Mouse (Mus musculus) cerebellum, postnatal 4 days (tissue): ENCODE data around the gene Sez6l.
A peak's percentile ranks its signal among the peaks of the same experiment; 100 is the strongest.

Experiments used
- DNase-seq, 2 experiments: peaks; one replicate each; pipeline ENCODE4 v3.0.0; 2022; ENCODE audit warnings: low spot score in 2 of 2, mixed read lengths in 1 of 2

Gene Sez6l

DNA sequence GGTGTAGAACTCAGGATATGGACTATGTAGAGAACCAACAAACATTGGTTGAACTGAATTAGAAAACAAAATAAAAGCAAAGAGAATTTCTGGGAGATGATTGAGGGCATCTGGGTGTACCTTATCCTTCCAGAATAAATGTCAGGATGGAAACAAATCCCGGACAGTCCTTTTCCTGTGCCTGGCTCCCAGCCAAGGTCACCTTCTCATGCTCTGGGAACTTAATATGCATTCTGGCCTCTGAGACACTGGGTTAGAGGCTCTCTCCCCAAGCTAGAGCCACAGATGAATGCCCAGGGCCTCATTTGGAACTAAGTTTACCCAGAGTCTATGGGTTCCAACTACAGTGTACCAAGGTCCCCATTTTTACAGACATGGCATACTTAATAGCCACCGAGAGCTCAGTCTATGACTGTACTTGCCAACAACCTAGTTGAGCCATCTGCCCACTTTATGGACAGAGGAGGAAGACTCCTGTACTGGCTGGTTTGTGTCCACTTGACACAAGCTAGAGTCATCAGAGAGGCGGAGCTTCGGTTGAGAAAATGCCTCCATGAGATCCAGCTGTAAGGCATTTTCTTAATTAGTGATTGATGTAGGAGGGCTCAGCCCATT, 7.3 kb upstream of the Sez6l start:
- no peak for DNase-seq

DNA sequence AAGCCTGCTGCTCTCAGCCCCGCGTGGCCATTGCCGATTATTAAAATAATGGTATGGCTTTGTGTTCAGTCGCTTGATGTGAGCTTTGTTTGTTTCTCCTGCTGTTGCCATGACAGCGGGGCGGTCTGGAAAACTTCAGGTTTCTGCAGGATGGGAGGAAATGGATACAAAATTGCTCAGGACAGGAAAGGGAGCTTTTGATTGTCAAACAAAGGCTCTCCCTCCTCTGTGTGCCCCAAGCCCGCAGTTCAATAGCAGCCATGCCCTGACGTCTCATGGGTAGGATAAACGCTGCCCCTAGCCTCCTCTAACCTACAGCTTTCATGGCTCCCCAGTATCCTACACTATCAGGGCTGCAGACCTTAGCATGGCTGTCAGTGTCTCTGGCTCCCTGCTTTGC, 6.3 kb upstream of the Sez6l start:
- no peak for DNase-seq

DNA sequence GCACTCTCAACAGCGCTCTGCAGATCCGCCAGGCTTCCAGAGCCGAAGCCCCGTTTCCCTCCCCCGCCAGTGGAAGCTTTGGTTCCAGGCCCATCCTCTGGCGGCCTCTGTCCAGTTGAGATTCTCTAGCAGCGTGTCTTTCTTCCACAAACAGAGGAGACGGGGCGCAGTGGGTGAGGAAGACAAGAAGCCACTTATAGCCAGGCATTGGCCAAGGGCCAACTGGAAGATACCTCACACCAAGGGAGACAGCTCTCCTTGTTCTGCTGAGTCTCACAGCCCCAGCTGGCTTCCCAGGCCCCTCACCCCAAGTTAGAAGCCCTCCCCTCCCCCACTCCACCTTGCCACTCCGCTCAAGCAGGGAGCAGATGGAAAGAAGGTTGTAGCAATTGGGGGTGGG, 765 bp upstream of the Sez6l start:
- peak; percentile 43 to 79 for DNase-seq

- DNase-seq = peak in 1 of 2 experiments; percentile 69
Measured at GRCm38 (mm10) chr5:112576361-112576992, 508 bp downstream of the Sez6l start.

- DNase-seq = peak in 1 of 2 experiments; percentile 40
Measured at GRCm38 (mm10) chr5:112575151-112575915, 1.7 kb downstream of the Sez6l start.

DNA sequence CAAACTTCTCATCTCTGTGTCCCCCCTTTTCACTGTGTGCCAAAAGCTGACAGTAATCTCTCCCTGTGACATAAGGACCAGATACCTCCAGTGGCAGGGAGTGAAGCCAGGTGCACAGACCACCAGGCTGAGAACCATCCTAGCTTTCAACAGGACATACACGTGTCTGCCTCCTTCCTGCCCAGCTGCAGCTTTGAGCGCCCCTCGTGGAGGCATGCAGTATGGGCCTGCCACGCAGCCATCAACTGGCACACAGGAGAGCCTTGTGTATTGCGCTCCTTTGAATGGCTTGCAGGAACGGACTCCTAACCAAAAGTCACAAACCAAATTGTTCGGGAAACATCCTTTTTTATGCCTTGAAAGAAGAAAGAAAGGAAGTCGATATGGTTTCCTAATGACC, 3.1 kb downstream of the Sez6l start:
- DNase-seq = peak; percentile 76 to 90

GRCm38 (mm10) chr5:112572217-112572616, 4.8 kb downstream of the Sez6l start:
- DNase-seq = no peak

GRCm38 (mm10) chr5:112565489-112565888, 11.5 kb downstream of the Sez6l start:
- no peak for DNase-seq

GRCm38 (mm10) chr5:112565083-112565482, 11.9 kb downstream of the Sez6l start:
- DNase-seq = no peak

DNA sequence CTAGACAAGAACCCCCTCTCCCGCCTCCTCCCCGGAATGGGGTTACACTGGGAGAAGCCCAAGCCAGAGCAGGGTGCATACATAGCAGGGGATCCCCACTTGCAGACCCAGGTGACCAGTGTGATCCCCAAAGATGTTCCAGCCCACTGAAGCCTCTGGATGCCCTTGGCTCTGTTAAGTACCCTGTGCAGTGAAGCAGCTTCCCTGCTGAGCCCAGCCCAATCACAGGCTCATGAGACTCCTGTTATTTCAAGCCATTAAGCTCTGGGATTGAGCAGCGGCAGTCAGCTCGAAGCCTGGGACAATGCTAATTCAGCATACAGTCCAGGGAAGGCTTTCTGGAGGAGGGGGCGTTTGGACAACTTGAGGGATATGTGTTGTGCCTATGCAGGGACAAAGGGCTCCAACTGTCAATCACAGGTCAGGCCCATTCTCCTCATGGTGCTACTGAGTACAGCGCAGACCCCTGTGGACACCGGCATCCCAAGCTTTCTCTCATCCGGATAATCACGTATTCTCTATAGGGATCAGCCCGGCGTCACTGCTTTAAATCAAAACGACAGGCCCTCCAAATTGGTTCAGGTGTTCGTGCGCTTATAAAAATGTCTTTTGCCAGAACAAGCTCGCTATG, 16.0 kb downstream of the Sez6l start:
- DNase-seq = no peak

- no peak for DNase-seq
Measured at GRCm38 (mm10) chr5:112560139-112560538, 16.8 kb downstream of the Sez6l start.

DNA sequence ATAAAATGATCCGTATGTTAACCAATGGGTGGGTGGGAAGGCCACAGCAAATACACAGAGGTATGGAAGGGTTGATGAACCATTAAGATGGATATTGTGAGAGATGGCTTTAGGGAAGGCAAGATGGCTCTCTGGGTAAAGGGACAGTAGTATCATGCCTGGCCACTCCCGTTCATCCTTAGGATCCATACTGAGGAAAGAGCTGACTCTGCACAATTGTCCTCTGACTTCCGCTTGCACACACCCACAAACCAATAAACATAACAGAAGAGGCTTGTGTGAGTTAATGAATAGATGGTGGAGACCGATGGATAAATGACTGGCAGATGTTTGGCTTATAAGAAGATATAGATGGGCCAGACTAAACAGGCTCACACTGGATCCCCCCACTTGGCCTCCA, 19.6 kb downstream of the Sez6l start:
- no peak for DNase-seq

DNA sequence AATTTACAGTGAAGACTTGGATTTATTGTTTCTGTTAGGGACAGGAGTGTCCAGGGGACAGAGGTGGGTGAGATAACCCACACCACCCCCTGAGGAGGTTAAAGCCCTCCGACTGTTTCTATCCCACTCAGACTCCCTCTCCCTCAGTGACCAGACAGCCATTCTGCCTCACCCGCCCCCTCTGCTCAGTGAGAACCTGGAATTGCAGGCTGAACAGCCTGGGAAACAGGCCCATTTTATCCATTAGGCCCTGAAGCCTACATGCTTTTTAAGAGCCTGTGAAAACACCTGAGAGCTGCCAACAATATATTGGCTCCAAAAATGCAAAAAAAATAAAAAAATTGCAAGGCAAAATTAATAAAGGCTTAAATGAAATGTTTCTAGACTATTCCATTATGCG, 20.3 kb downstream of the Sez6l start:
- no peak for DNase-seq

GRCm38 (mm10) chr5:112554508-112554907, 22.5 kb downstream of the Sez6l start:
- DNase-seq = no peak

DNA sequence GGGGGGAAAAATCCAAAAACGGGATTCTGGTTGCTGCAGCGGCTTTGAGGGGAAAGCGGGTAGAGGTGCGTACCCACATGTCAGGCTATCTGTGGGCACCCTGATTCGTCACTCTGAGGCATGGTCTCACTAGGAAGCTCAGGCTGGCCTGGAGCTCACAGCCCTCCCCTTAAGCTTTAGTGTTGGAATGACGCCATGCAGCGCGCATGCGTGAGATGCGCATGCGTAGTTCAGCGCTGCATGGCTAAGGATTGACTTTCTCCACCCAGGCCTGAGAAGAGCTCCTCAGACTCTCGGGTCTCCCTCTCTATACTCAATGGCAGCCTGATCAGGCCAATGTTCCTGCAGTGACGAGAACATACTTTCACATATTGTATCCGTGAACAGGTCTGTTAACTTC, 24.2 kb downstream of the Sez6l start:
- no peak for DNase-seq

DNA sequence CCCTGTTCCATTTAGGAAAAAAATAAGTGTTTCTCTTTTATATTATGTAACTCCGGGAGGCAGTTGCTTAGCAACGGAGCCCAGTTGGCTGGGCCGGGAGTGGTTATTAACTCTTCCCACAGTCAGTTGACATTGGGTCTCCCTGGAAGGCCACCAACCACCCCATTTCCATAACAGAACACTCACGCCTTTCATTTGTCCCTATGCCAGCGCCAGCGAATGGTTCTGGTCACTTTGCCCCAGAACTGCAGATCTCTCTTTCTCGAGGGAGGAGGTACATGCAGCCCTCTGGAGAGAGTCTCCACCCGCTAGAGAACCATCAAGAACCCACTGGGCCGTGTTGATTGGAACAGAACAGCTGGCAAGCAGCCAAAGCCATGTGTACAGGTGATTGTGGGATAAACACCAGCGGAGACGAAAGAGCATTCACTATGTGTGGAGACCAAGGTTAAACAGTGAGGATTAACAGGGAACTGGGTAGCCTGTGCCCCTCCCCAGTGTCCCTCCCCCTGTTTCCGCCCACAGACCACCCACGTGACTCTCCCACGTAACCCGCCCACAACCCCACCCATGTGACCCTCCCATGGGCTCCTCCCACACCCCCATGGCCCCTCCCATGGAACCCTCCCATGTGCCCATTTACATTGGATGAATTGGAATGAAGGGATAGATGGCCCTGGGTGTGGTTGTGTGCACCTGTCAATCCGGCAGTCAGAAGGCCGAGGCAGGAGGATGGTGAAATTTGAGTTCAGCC, 24.8 kb downstream of the Sez6l start:
- DNase-seq = peak in 1 of 2 experiments; percentile 59

- DNase-seq = peak in 1 of 2 experiments; percentile 68
Measured at GRCm38 (mm10) chr5:112548846-112549620, 28.0 kb downstream of the Sez6l start.

- DNase-seq = no peak
Measured at GRCm38 (mm10) chr5:112546771-112547170, 30.2 kb downstream of the Sez6l start.

DNA sequence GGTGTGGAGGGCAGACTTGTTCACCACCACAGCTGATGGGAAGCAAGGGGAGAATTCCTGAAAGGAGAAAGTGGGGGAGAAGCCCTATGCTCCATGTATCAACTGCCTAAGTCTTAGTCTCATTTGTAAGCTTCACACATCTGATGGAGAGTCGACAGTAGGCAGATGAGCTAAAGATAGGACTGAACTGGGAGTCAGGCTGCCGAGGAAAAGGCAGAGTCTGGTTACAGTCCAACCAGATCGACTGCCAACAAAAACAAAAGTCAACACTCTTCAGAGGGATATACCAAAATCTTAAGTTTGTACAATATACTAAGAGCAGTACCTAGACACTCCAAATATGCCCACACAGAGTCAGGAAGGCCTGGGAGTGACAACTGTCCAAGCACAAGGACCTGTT, 38.7 kb downstream of the Sez6l start:
- DNase-seq = no peak

- DNase-seq = no peak
Measured at GRCm38 (mm10) chr5:112535868-112536267, 41.1 kb downstream of the Sez6l start.

DNA sequence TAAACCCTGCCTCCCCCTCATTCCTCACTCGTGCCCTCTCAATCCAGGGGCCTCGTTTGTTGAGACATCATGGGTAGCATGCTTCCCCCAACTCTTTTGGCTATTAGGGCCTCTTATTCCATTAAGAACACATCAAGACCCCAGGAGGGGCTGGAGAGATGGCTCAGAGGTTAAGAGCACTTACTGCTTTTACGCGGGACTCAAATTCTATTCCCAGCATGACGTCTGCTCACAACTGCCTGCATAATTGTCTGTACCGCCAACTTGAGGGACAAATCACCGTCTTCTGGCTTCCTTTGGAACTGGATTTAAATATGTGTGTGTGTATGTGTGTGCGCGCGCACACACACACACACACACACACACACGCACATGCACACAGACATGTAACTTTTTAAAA, 42.8 kb downstream of the Sez6l start:
- no peak for DNase-seq
